Mouse (Mus musculus) E14TG2a.4 (cell line): Measurements from ENCODE around the gene Akr1c21.
"Not testable (repeated sequence)": the region's sequence is repeated elsewhere in the genome, so short reads cannot be mapped to it uniquely, and the experiment has no call there.

ENCODE experiments used
- H3K27me3 ChIP-seq: 2 replicates; pipeline ENCODE4 v1.6.1; 2014; ENCODE audit warnings: low read length, control low read depth; ENCODE audit not compliant: insufficient read depth
- H3K36me3 ChIP-seq: 2 replicates; pipeline ENCODE4 v1.6.1; 2014; ENCODE audit warnings: low read length, control low read depth; ENCODE audit not compliant: insufficient read depth
- H3K4me1 ChIP-seq: replicated peaks from 2 replicates; pipeline ENCODE4 v1.6.1; 2014; ENCODE audit warnings: low read depth, low read length, control low read depth
- H3K4me3 ChIP-seq: replicated peaks from 2 replicates; pipeline ENCODE4 v1.5.1; 2014; ENCODE audit warnings: mild to moderate bottlenecking, low read length
- H3K9me3 ChIP-seq: 2 replicates; pipeline ENCODE4 v1.6.1; 2014; ENCODE audit warnings: low read length, control low read depth
- CTCF ChIP-seq: conservative IDR thresholded peaks from 2 replicates; pipeline ENCODE4 v1.5.1; 2014; ENCODE audit warnings: low read length
- NANOG ChIP-seq: IDR thresholded peaks from 2 replicates; pipeline ENCODE4 v1.6.1; 2014; ENCODE audit warnings: borderline replicate concordance, low read length, mixed read lengths
- POU5F1 ChIP-seq: IDR thresholded peaks from 2 replicates; pipeline ENCODE4 v1.6.1; 2014; ENCODE audit warnings: low read length, borderline replicate concordance

The Akr1c21 gene

GRCm38 (mm10) chr13:4573871-4574270, at the start of gene Akr1c21:
TSS of gene Akr1c21 (plus strand) at chr13:4574075.
- H3K4me3 ChIP-seq, result no peak within 1 kb of the TSS
- TF ChIP-seq NANOG, result no peak
- no peak for TF ChIP-seq POU5F1
- no peak for TF ChIP-seq CTCF
- no peaks in the 10 kb centered on the region for H3K36me3 ChIP-seq
- no peaks in the 10 kb centered on the region for H3K4me1 ChIP-seq
- no peaks in the 10 kb centered on the region for H3K27me3 ChIP-seq
- peaks cover 20% of the 10 kb centered on the region for H3K9me3 ChIP-seq

- Histone ChIP-seq H3K4me1 (no peaks in the 10 kb centered on the region), H3K27me3 (no peaks in the 10 kb centered on the region)
- TF ChIP-seq POU5F1 (peak; percentile 44; the same call in 1 of the 2 replicates), CTCF (no peak), NANOG (peak; percentile 60; the same call in 1 of the 2 replicates)
These were observed 14.7 kb upstream of the Akr1c21 start for GRCm38 (mm10) chr13:4559143-4559542.

GRCm38 (mm10) chr13:4560500-4560899, 13.4 kb upstream of the Akr1c21 start:
- Histone ChIP-seq H3K36me3 (no peaks in the 10 kb centered on the region), H3K4me1 (0 out of 2 replicates have a peak, but pooled peaks cover under 1% of the 10 kb centered on the region), H3K27me3 (no peaks in the 10 kb centered on the region), H3K9me3 (peaks cover 38% of the 10 kb centered on the region), H3K4me3 (no peak overlapping the region)
- no peak for TF ChIP-seq POU5F1
- no peak for TF ChIP-seq CTCF
- no peak for TF ChIP-seq NANOG

More at GRCm38 (mm10) chr13:4559143-4559542, 14.7 kb upstream of the Akr1c21 start:
- H3K9me3 ChIP-seq, result peaks cover 37% of the 10 kb centered on the region
- H3K4me3 ChIP-seq, result no peak overlapping the region
- no peaks in the 10 kb centered on the region for H3K36me3 ChIP-seq

- Histone ChIP-seq H3K9me3 (peaks cover 31% of the 10 kb centered on the region), H3K36me3 (no peaks in the 10 kb centered on the region), H3K4me3 (no peak overlapping the region), H3K27me3 (no peaks in the 10 kb centered on the region), H3K4me1 (0 out of 2 replicates have a peak, but pooled peaks cover 2% of the 10 kb centered on the region)
- TF ChIP-seq CTCF (no peak), POU5F1 (no peak), NANOG (no peak)
These were observed 7.9 kb upstream of the Akr1c21 start for GRCm38 (mm10) chr13:4565996-4566395.

GRCm38 (mm10) chr13:4576921-4577320, 3.0 kb downstream of the Akr1c21 start:
- TF ChIP-seq POU5F1, result no peak
- no peak for TF ChIP-seq NANOG
- TF ChIP-seq CTCF, result no peak
- Histone ChIP-seq H3K4me1 (no peaks in the 10 kb centered on the region), H3K4me3 (no peak overlapping the region), H3K36me3 (no peaks in the 10 kb centered on the region), H3K9me3 (peaks cover 37% of the 10 kb centered on the region), H3K27me3 (no peaks in the 10 kb centered on the region)

DNA sequence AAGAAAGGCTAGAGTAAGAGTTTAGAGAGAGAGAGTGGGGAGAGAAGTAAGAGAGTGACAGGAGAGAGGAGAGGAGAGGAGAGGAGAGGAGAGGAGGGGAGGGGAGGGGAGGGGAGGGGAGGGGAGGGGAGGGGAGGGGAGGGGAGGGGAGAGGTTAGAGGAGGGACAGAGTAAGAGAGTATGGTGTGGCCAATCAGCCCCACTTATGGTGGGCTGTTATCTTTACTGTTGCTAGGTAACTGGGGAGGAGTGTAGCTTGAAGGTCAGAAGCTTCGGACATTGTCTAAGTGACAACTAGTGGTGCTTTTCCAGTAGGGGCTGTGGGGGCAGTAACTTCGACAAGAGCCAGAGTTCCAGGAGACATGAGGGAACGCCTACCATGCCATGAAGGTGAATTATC, 29.6 kb downstream of the Akr1c21 start:
- not testable (repeated sequence) for H3K4me1 ChIP-seq, H3K27me3 ChIP-seq, H3K4me3 ChIP-seq, H3K36me3 ChIP-seq
- peaks cover 49% of the 10 kb centered on the region for H3K9me3 ChIP-seq

DNA sequence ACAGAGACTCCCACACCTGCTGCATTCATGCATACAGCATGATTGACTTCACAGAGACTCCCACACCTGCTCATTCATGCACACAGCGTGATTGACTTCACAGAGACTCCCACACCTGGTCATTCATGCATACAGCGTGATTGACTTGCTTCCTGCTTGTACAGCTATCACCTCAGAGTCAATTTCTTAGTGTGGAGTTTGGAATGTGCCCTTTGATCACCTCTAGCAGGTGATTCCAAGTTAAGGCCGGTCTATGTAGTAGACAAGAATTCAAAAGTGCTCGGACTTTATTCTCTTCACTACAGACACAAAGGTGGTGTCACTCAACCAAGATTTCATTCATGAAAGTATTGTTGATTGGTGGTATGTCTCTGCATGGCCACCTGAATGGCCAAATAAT, 32.9 kb downstream of the Akr1c21 start:
- H3K27me3 ChIP-seq, result no peaks in the 10 kb centered on the region
- H3K4me1 ChIP-seq, result peaks cover 5% of the 10 kb centered on the region
- H3K9me3 ChIP-seq, result peaks cover 16% of the 10 kb centered on the region
- no peaks in the 10 kb centered on the region for H3K36me3 ChIP-seq
- no peak overlapping the region for H3K4me3 ChIP-seq
- TF ChIP-seq POU5F1, result no peak
- no peak for TF ChIP-seq CTCF
- TF ChIP-seq NANOG, result no peak

DNA sequence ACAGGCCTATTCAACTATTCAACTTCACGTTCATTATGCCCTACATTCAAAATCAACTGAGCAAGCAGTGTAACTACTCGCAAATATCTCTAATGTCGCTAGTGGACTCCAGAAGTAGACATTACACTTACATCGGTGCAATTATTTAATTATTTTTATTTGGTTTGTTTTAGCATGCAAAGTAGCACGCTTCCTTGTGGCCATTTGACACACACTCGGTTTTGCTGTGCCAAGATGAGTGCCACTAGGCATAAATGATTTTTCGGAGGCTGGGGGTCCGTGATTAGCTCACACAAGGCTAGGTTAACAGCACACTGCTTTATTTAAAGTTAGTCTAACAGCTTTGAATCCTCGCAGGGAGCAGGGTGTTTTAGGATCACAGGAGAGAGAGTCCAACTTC, 34.7 kb downstream of the Akr1c21 start:
- TF ChIP-seq POU5F1, result no peak
- no peak for TF ChIP-seq NANOG
- no peak for TF ChIP-seq CTCF
- peaks cover 5% of the 10 kb centered on the region for H3K4me1 ChIP-seq
- no peaks in the 10 kb centered on the region for H3K36me3 ChIP-seq
- peak overlapping the region; percentile 83 for H3K4me3 ChIP-seq
- 0 out of 2 replicates have a peak, but pooled peaks cover 4% of the 10 kb centered on the region for H3K9me3 ChIP-seq
- no peaks in the 10 kb centered on the region for H3K27me3 ChIP-seq

DNA sequence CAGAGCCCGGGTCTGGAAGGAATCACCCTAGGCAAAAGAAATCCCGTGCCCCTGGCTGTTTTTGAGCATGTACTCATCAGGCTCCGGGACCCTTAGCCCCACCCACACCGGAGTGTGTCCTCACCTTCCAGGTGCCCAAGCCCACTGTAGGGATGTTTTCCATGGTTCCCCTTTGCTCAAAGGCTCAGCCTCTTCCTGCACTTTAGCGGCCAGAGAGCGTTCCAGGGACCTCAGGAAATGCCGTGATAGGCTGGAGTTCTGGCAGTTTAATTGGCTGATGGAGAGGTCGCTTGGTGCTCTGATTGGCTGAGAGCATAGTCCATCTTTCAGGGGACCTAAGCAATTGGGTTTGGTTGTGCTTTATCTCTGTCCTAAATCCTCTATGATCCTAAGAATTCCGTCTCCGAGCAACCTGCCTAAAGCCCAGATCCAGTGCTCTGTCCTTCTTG, 35.1 kb downstream of the Akr1c21 start, which contains the start of gene Akr1e1:
Akr1e1 (minus strand) TSS at position 214 of the 449 bp plus-strand sequence.
- Histone ChIP-seq H3K4me1 (peaks cover 5% of the 10 kb centered on the region), H3K36me3 (no peaks in the 10 kb centered on the region), H3K27me3 (no peaks in the 10 kb centered on the region), H3K4me3 (peak within 1 kb of the TSS; percentile 83), H3K9me3 (no peaks in the 10 kb centered on the region)
- no peak for TF ChIP-seq CTCF
- no peak for TF ChIP-seq NANOG
- no peak for TF ChIP-seq POU5F1

GRCm38 (mm10) chr13:4610902-4611301, 37.0 kb downstream of the Akr1c21 start:
- Histone ChIP-seq H3K4me1 (peaks cover 5% of the 10 kb centered on the region), H3K27me3 (no peaks in the 10 kb centered on the region), H3K9me3 (no peaks in the 10 kb centered on the region), H3K36me3 (no peaks in the 10 kb centered on the region), H3K4me3 (no peak overlapping the region)
- peak; percentile 9; the same call in 1 of the 2 replicates for TF ChIP-seq CTCF
- no peak for TF ChIP-seq POU5F1
